Mouse (Mus musculus) MEL (cell line): ENCODE measurements around the gene Rhog.

Source experiments
- CHD2 ChIP-seq: IDR thresholded peaks from 2 replicates; pipeline ENCODE4 v1.6.1; 2011; ENCODE audit warnings: low read length, improper control_type of control experiment
- GABPA ChIP-seq: IDR thresholded peaks from 2 replicates; pipeline ENCODE4 v1.6.1; 2012; ENCODE audit warnings: low read depth, mild to moderate bottlenecking, inconsistent platforms, low read length, improper control_type of control experiment, moderate library complexity

DNA sequence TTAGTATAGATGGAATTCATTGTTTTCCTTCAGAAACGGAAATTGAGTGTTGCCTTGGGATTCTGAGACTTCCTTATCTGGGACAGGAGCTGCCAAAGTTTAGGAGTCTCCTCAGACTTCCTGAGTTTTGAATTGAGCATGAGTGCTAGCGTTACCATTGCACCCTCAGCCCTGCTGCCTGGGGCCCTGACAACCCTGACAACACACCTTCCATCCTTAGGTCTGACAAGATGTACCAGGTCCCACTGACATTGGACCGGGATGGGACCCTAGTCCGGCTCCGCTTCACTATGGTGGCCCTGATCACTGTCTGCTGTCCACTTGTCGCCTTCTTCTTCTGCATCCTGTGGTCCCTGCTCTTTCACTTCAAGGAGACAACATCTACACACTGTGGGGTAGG, 29.8 kb downstream of the Rhog start:
- TF ChIP-seq GABPA, result no peak
- TF ChIP-seq CHD2, result no peak
